ENCODE assay signal across 8 mouse cellular contexts in genomic region chr6:8958081-8958919, GRCm38 (mm10). TPM values are rescaled to one million over a fixed set of nuclear protein-coding genes. Genes with fewer than 3 reads are reported as not detected.
DNase-seq lines count a peak whose midpoint lies in the region; ATAC-seq and TF ChIP-seq lines count a peak whose summit lies in the region.

No protein-coding gene starts in this region.

- 8% methylated on average over 28 of the region's 28 CpGs for WGBS in intestine, postnatal 0 days
- 5% methylated on average over 28 of the region's 28 CpGs for WGBS in intestine, embryonic 15.5 days
- WGBS in embryonic facial prominence, embryonic 15.5 days, result 3% methylated on average over 28 of the region's 28 CpGs

- TF ChIP-seq CTCF in intestine, postnatal 0 days (IDR thresholded peaks at IDR 0.05; ENCODE audit: low read depth), result peak; percentile 48

- no peak for ATAC-seq in intestine, postnatal 0 days
- ATAC-seq in intestine, embryonic 15.5 days, result no peak
- no peak for ATAC-seq in embryonic facial prominence, embryonic 15.5 days (ENCODE audit: insufficient number of reproducible peaks, low FRiP score, low TSS enrichment, low read depth)

- H3K36me3 ChIP-seq in intestine, postnatal 0 days (ENCODE audit: control insufficient read depth, insufficient read depth), result no peaks in the 10 kb centered on the region
- H3K36me3 ChIP-seq in intestine, embryonic 15.5 days, result no peaks in the 10 kb centered on the region
- H3K36me3 ChIP-seq in embryonic facial prominence, embryonic 15.5 days, result no peaks in the 10 kb centered on the region

- no peak overlapping the region for H3K9ac ChIP-seq in intestine, postnatal 0 days (ENCODE audit: low read depth, low read length)
- no peak overlapping the region for H3K9ac ChIP-seq in intestine, embryonic 15.5 days
- no peak overlapping the region for H3K9ac ChIP-seq in embryonic facial prominence, embryonic 15.5 days

- H3K27ac ChIP-seq in intestine, postnatal 0 days (ENCODE audit: low read depth, low read length), result no peak overlapping the region
- no peak overlapping the region for H3K27ac ChIP-seq in intestine, embryonic 15.5 days
- no peak overlapping the region for H3K27ac ChIP-seq in embryonic facial prominence, embryonic 15.5 days (replicated peaks)

- peaks cover 41% of the 10 kb centered on the region for H3K27me3 ChIP-seq in intestine, postnatal 0 days (replicated peaks; ENCODE audit: control insufficient read depth, insufficient read depth, low read length)
- H3K27me3 ChIP-seq in intestine, embryonic 15.5 days (replicated peaks), result peaks cover 42% of the 10 kb centered on the region
- H3K27me3 ChIP-seq in embryonic facial prominence, embryonic 15.5 days, result peaks cover 58% of the 10 kb centered on the region

- DNase-seq in adrenal gland, postnatal 14 days, result peak; percentile 64
- DNase-seq in kidney, postnatal 10 days, result peak; percentile 29
- DNase-seq in retina, embryonic 14.5 days (ENCODE audit: low spot score), result peak; percentile 76
- DNase-seq in gastrocnemius, postnatal 36 days, result no peak
- no peak for DNase-seq in layer of hippocampus, adult 9-10 months (ENCODE audit: low spot score)

- intact Hi-C loops in gastrocnemius, postnatal 36 days (cut with DNase I), result no loop called here

- no peaks in the 10 kb centered on the region for H3K9me3 ChIP-seq in intestine, postnatal 0 days (ENCODE audit: control insufficient read depth)
- H3K9me3 ChIP-seq in intestine, embryonic 15.5 days, result no peaks in the 10 kb centered on the region
- H3K9me3 ChIP-seq in embryonic facial prominence, embryonic 15.5 days (replicated peaks), result no peaks in the 10 kb centered on the region

- H3K4me2 ChIP-seq in intestine, postnatal 0 days (replicated peaks; ENCODE audit: low read depth), result no peak overlapping the region
- no peak overlapping the region for H3K4me2 ChIP-seq in intestine, embryonic 15.5 days (replicated peaks)
- 0 out of 2 replicates have a peak overlapping the region, but pooled peaks have one; percentile 24 for H3K4me2 ChIP-seq in embryonic facial prominence, embryonic 15.5 days (replicated peaks)

- H3K4me3 ChIP-seq in intestine, postnatal 0 days (ENCODE audit: low read depth, low read length), result no peak overlapping the region
- H3K4me3 ChIP-seq in intestine, embryonic 15.5 days (replicated peaks), result no peak overlapping the region
- peak overlapping the region; percentile 10 for H3K4me3 ChIP-seq in embryonic facial prominence, embryonic 15.5 days (replicated peaks)

- H3K4me1 ChIP-seq in intestine, postnatal 0 days (replicated peaks; ENCODE audit: control insufficient read depth, insufficient read depth, low read length), result no peaks in the 10 kb centered on the region
- H3K4me1 ChIP-seq in intestine, embryonic 15.5 days (replicated peaks), result 0 out of 2 replicates have a peak, but pooled peaks cover 4% of the 10 kb centered on the region
- 0 out of 2 replicates have a peak, but pooled peaks cover 3% of the 10 kb centered on the region for H3K4me1 ChIP-seq in embryonic facial prominence, embryonic 15.5 days

RNA-seq across cellular contexts. Expression of gene Nxph1, which starts 10.1 kb away (rescaled TPM):
- 0.23 and 0.24 TPM in 2 replicates for polyA plus RNA-seq in intestine, postnatal 0 days (2015; fragmentation: Nextera tagmentation; extraction: Ambion mirVana)
- 0.32 and 0.33 TPM in 2 replicates for polyA plus RNA-seq in intestine, embryonic 15.5 days (2015; fragmentation: Nextera tagmentation; extraction: Ambion mirVana)
- 0.56 and 1.5 TPM in 2 replicates for total RNA-seq in adrenal gland, postnatal 14 days (2021)
- polyA plus RNA-seq in embryonic facial prominence, embryonic 15.5 days (2015; fragmentation: Nextera tagmentation; extraction: Ambion mirVana), result 2.2 and 3.6 TPM in 2 replicates
- not detected for total RNA-seq in gastrocnemius, postnatal 36 days (2021)

Comparison
In these comparisons a context has a peak if more than half of its experiments do, and no peak if none do; other contexts are left out.
1. DNase-seq: peak in adrenal gland, postnatal 14 days (single experiment), kidney, postnatal 10 days (single experiment) and retina, embryonic 14.5 days (single experiment); none in gastrocnemius, postnatal 36 days (0 of 2) and layer of hippocampus, adult 9-10 months (single experiment).